Mouse (Mus musculus) limb, embryonic 15.5 days (tissue): ENCODE measurements around the gene Ptpn23. TPM values are rescaled to one million over a fixed set of nuclear protein-coding genes. Genes with fewer than 3 reads are reported as not detected.
A peak's percentile ranks its signal among the peaks of the same experiment; 100 is the strongest.
"Not testable (repeated sequence)": the region's sequence is repeated elsewhere in the genome, so short reads cannot be mapped to it uniquely, and the experiment has no call there.

Experiments used
- ATAC-seq: fragments of 200-750 bp; cut with Nextera tagmentation; 2 replicates; pipeline ENCODE4 v1.8.0; 2017; ENCODE audit warnings: low read depth, moderate TSS enrichment; ENCODE audit not compliant: insufficient number of reproducible peaks, low FRiP score, low TSS enrichment
- H3K27ac ChIP-seq: fragments of 300-500 bp; sonication (generic); 2 replicates; pipeline ENCODE4 v1.5.1; 2015; ENCODE audit warnings: moderate library complexity, mild to moderate bottlenecking, inconsistent platforms
- H3K27me3 ChIP-seq: fragments of 300-500 bp; sonication (generic); 2 replicates; pipeline ENCODE4 v1.6.1; 2015; ENCODE audit warnings: inconsistent platforms
- H3K36me3 ChIP-seq: fragments of 300-500 bp; sonication (generic); 2 replicates; pipeline ENCODE4 v1.6.1; 2015; ENCODE audit warnings: inconsistent platforms
- H3K4me1 ChIP-seq: fragments of 300-500 bp; sonication (generic); 2 replicates; pipeline ENCODE4 v1.6.1; 2015; ENCODE audit warnings: inconsistent platforms
- H3K4me2 ChIP-seq: fragments of 300-500 bp; sonication (generic); 2 replicates; pipeline ENCODE4 v1.6.1; 2015; ENCODE audit warnings: mild to moderate bottlenecking, inconsistent platforms
- H3K4me3 ChIP-seq: fragments of 300-500 bp; sonication (generic); 2 replicates; pipeline ENCODE4 v1.5.1; 2015; ENCODE audit warnings: mild to moderate bottlenecking, inconsistent platforms
- H3K9ac ChIP-seq: fragments of 300-500 bp; sonication (generic); 2 replicates; pipeline ENCODE4 v1.6.1; 2015; ENCODE audit warnings: inconsistent platforms
- H3K9me3 ChIP-seq: fragments of 300-500 bp; sonication (generic); 2 replicates; pipeline ENCODE4 v1.6.1; 2016; ENCODE audit warnings: inconsistent platforms
- WGBS: fragments of 180-500 bp; shearing (Covaris S2); methylation state at CpG from one replicate; pipeline ENCODE4 v1.1.7; 2015; 5-methylcytosine and 5-hydroxymethylcytosine counted together
- polyA plus RNA-seq: library from polyadenylated mRNA; unstranded; fragments of >200 nt; fragmentation: Nextera tagmentation; extraction: Ambion mirVana; gene quantifications from 2 replicates; pipeline ENCODE4 v1.2.1, GENCODE M21; 2015

Ptpn23 gene
- polyA plus RNA-seq, 1 experiment from 2014 or later: 17.1 TPM

- no peak overlapping the region for H3K4me3 ChIP-seq
- H3K9ac ChIP-seq: no peak overlapping the region
- WGBS: 90% methylated on average over 8 of the region's 8 CpGs
- H3K36me3 ChIP-seq: peaks cover 77% of the 10 kb centered on the region
- ATAC-seq: no peak
- H3K9me3 ChIP-seq: no peaks in the 10 kb centered on the region
- no peak overlapping the region for H3K4me2 ChIP-seq
- peaks cover 3% of the 10 kb centered on the region; the same call in 1 of the 2 replicates for H3K4me1 ChIP-seq
- H3K27me3 ChIP-seq: no peaks in the 10 kb centered on the region
- no peak overlapping the region for H3K27ac ChIP-seq
Observed at GRCm38 (mm10) chr9:110379361-110379760, 28.7 kb downstream of the Ptpn23 start.

GRCm38 (mm10) chr9:110377655-110378054 lies 30.4 kb downstream of the Ptpn23 start:
- H3K27me3 ChIP-seq, ATAC-seq, H3K9ac ChIP-seq, H3K4me1 ChIP-seq, H3K27ac ChIP-seq, H3K9me3 ChIP-seq, H3K4me3 ChIP-seq, H3K4me2 ChIP-seq: not testable (repeated sequence)
- 85% methylated on average over 15 of the region's 15 CpGs for WGBS
- peaks cover 72% of the 10 kb centered on the region for H3K36me3 ChIP-seq

- H3K4me3 ChIP-seq: no peak overlapping the region
- no peak overlapping the region for H3K9ac ChIP-seq
- no peak for ATAC-seq
- no peaks in the 10 kb centered on the region for H3K4me1 ChIP-seq
- WGBS: 88% methylated on average over 3 of the region's 3 CpGs
- no peak overlapping the region for H3K4me2 ChIP-seq
- no peak overlapping the region for H3K27ac ChIP-seq
- H3K27me3 ChIP-seq: no peaks in the 10 kb centered on the region
- H3K36me3 ChIP-seq: peaks cover 65% of the 10 kb centered on the region
- no peaks in the 10 kb centered on the region for H3K9me3 ChIP-seq
Observed at GRCm38 (mm10) chr9:110375668-110376067, 32.3 kb downstream of the Ptpn23 start.

GRCm38 (mm10) chr9:110373871-110374270 lies 34.1 kb downstream of the Ptpn23 start:
- no peaks in the 10 kb centered on the region for H3K27me3 ChIP-seq
- no peaks in the 10 kb centered on the region for H3K9me3 ChIP-seq
- H3K9ac ChIP-seq: no peak overlapping the region
- no peak overlapping the region for H3K4me3 ChIP-seq
- H3K4me2 ChIP-seq: no peak overlapping the region
- no peaks in the 10 kb centered on the region for H3K4me1 ChIP-seq
- no peak overlapping the region for H3K27ac ChIP-seq
- 89% methylated on average over 13 of the region's 13 CpGs for WGBS
- no peak for ATAC-seq
- peaks cover 56% of the 10 kb centered on the region for H3K36me3 ChIP-seq

- 59% methylated on average over 3 of the region's 3 CpGs for WGBS
- Histone ChIP-seq H3K36me3 (peaks cover 43% of the 10 kb centered on the region), H3K4me2 (no peak overlapping the region), H3K4me3 (no peak overlapping the region), H3K27ac (no peak overlapping the region), H3K4me1 (no peaks in the 10 kb centered on the region), H3K9me3 (no peaks in the 10 kb centered on the region), H3K9ac (no peak overlapping the region), H3K27me3 (no peaks in the 10 kb centered on the region)
- ATAC-seq: no peak
Observed at GRCm38 (mm10) chr9:110369860-110370259, 38.2 kb downstream of the Ptpn23 start.

GRCm38 (mm10) chr9:110366746-110367145 lies 41.3 kb downstream of the Ptpn23 start:
- H3K4me2 ChIP-seq: no peak overlapping the region
- H3K36me3 ChIP-seq: peaks cover 43% of the 10 kb centered on the region
- no peaks in the 10 kb centered on the region for H3K4me1 ChIP-seq
- ATAC-seq: no peak
- no peak overlapping the region for H3K9ac ChIP-seq
- no peaks in the 10 kb centered on the region for H3K9me3 ChIP-seq
- no peak overlapping the region for H3K4me3 ChIP-seq
- no peaks in the 10 kb centered on the region for H3K27me3 ChIP-seq
- 69% methylated on average over 5 of the region's 5 CpGs for WGBS
- H3K27ac ChIP-seq: no peak overlapping the region

- H3K4me3 ChIP-seq: no peak overlapping the region
- H3K27me3 ChIP-seq: no peaks in the 10 kb centered on the region
- ATAC-seq: no peak
- H3K9ac ChIP-seq: no peak overlapping the region
- H3K4me1 ChIP-seq: no peaks in the 10 kb centered on the region
- peaks cover 36% of the 10 kb centered on the region for H3K36me3 ChIP-seq
- 86% methylated on average over 10 of the region's 10 CpGs for WGBS
- H3K9me3 ChIP-seq: no peaks in the 10 kb centered on the region
- H3K4me2 ChIP-seq: no peak overlapping the region
- no peak overlapping the region for H3K27ac ChIP-seq
Observed at GRCm38 (mm10) chr9:110362337-110362736, 45.7 kb downstream of the Ptpn23 start.

- H3K27ac ChIP-seq: no peak overlapping the region
- H3K4me1 ChIP-seq: no peaks in the 10 kb centered on the region
- no peak for ATAC-seq
- peaks cover 40% of the 10 kb centered on the region for H3K36me3 ChIP-seq
- WGBS: 85% methylated on average over 12 of the region's 12 CpGs
- no peak overlapping the region for H3K4me2 ChIP-seq
- H3K9ac ChIP-seq: no peak overlapping the region
- no peaks in the 10 kb centered on the region for H3K27me3 ChIP-seq
- H3K9me3 ChIP-seq: no peaks in the 10 kb centered on the region
- H3K4me3 ChIP-seq: no peak overlapping the region
Observed at GRCm38 (mm10) chr9:110361299-110361698, 46.7 kb downstream of the Ptpn23 start.

GRCm38 (mm10) chr9:110358341-110358740 lies 49.7 kb downstream of the Ptpn23 start:
- no peaks in the 10 kb centered on the region for H3K27me3 ChIP-seq
- H3K36me3 ChIP-seq: peaks cover 34% of the 10 kb centered on the region
- no peak overlapping the region for H3K4me3 ChIP-seq
- H3K4me1 ChIP-seq: no peaks in the 10 kb centered on the region
- H3K9ac ChIP-seq: no peak overlapping the region
- H3K27ac ChIP-seq: no peak overlapping the region
- no peak for ATAC-seq
- H3K4me2 ChIP-seq: no peak overlapping the region
- 74% methylated on average over 2 of the region's 2 CpGs for WGBS
- no peaks in the 10 kb centered on the region for H3K9me3 ChIP-seq

GRCm38 (mm10) chr9:110351932-110352632 lies 55.9 kb downstream of the Ptpn23 start:
- H3K4me2 ChIP-seq: no peak overlapping the region
- ATAC-seq: 0 out of 2 replicates have a peak, but pooled peaks have one; percentile 44
- WGBS: 82% methylated on average over 8 of the region's 8 CpGs

GRCm38 (mm10) chr9:110351350-110351749 lies 56.7 kb downstream of the Ptpn23 start:
- Histone ChIP-seq H3K9ac (no peak overlapping the region), H3K27ac (no peak overlapping the region), H3K4me2 (no peak overlapping the region), H3K36me3 (peaks cover 17% of the 10 kb centered on the region; the same call in 1 of the 2 replicates), H3K27me3 (no peaks in the 10 kb centered on the region), H3K4me3 (no peak overlapping the region), H3K9me3 (no peaks in the 10 kb centered on the region), H3K4me1 (no peaks in the 10 kb centered on the region)
- WGBS: 78% methylated on average over 2 of the region's 2 CpGs
- no peak for ATAC-seq

More at GRCm38 (mm10) chr9:110351932-110352632, 55.9 kb downstream of the Ptpn23 start:
- Histone ChIP-seq H3K4me1 (no peaks in the 10 kb centered on the region), H3K27me3 (no peaks in the 10 kb centered on the region), H3K27ac (no peak overlapping the region), H3K9me3 (no peaks in the 10 kb centered on the region), H3K4me3 (no peak overlapping the region), H3K9ac (no peak overlapping the region), H3K36me3 (peaks cover 20% of the 10 kb centered on the region; the same call in 1 of the 2 replicates)

- H3K27me3 ChIP-seq: no peaks in the 10 kb centered on the region
- no peak for ATAC-seq
- no peaks in the 10 kb centered on the region for H3K9me3 ChIP-seq
- no peak overlapping the region for H3K9ac ChIP-seq
- peaks cover under 1% of the 10 kb centered on the region; the same call in 1 of the 2 replicates for H3K4me1 ChIP-seq
- H3K36me3 ChIP-seq: peaks cover 10% of the 10 kb centered on the region; the same call in 1 of the 2 replicates
- H3K4me3 ChIP-seq: no peak overlapping the region
- WGBS: 78% methylated on average over 5 of the region's 5 CpGs
- H3K27ac ChIP-seq: no peak overlapping the region
- H3K4me2 ChIP-seq: no peak overlapping the region
Observed at GRCm38 (mm10) chr9:110350612-110351011, 57.4 kb downstream of the Ptpn23 start.
